Mouse (Mus musculus): Measurements from ENCODE around the gene Helq. TPM values are rescaled to one million over a fixed set of nuclear protein-coding genes. Genes with fewer than 3 reads are reported as not detected.

Gene Helq
- polyA plus RNA-seq, 1 experiment from 2014 or later = 21.6 TPM

DNA sequence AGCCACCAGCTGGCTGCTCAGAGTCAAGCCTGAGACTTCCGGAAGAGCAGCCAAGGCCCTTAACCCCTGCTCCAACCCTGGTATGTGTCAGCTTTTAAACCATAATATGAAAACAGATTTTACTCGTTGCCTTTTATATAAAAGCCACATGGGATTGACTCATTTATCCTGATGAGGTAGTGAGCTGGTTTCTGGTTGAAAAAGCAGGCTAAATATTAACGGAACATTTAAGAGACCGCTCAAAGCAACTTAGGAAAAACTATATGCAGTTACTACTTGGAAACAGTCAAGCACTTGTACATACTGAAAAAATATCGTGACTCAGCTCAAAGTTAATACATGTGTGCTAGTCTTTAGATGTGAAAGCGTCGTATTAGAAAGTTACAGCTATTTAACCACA, 6.1 kb downstream of the Helq start:
- DNase-seq (no peak), ATAC-seq (ENCODE audit: insufficient read depth) (no peak)
- H3K36me3 ChIP-seq (ENCODE audit: insufficient read depth) = peaks cover 75% of the 10 kb centered on the region
- H3K4me2 ChIP-seq = no peak overlapping the region
- H3K4me1 ChIP-seq (ENCODE audit: insufficient read depth) = peaks cover under 1% of the 10 kb centered on the region; the same call in 1 of the 2 replicates
- no peak for TF ChIP-seq CTCF (IDR thresholded peaks at IDR 0.05; ENCODE audit: low read depth)
- no peaks in the 10 kb centered on the region for H3K9me3 ChIP-seq (ENCODE audit: low read depth, low read length)
- WGBS = 86% methylated on average over 7 of the region's 7 CpGs
- H3K4me3 ChIP-seq (ENCODE audit: low read depth, low read length) = no peak overlapping the region
- H3K27me3 ChIP-seq (ENCODE audit: insufficient read depth, low read length) = no peaks in the 10 kb centered on the region
- no peak overlapping the region for H3K9ac ChIP-seq
- no peak overlapping the region for H3K27ac ChIP-seq (ENCODE audit: low read depth)

DNA sequence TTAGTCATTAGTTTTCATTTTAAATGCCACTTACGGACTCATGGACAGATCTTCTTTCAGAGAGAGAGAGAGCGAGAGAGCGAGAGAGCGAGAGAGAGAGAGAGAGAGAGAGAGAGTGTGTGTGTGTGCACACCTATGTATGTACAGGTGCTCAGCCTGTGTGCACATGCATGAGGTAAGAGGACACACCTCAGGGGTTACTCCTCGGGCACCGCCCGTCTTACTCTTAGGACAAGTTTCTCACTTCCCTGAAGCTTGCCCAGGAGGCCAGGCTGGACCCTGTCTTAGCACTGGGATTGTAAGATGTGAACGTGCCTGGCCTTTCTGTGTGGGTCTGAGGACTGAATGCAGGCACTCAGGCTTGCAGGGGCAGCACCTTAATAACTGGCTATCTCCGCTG, 10.9 kb downstream of the Helq start:
- no peak for TF ChIP-seq CTCF (IDR thresholded peaks at IDR 0.05; ENCODE audit: low read depth)
- Histone ChIP-seq H3K4me1 (ENCODE audit: insufficient read depth) (no peaks in the 10 kb centered on the region), H3K4me3 (ENCODE audit: low read depth, low read length) (no peak overlapping the region), H3K9me3 (ENCODE audit: low read depth, low read length) (no peaks in the 10 kb centered on the region), H3K27me3 (ENCODE audit: insufficient read depth, low read length) (no peaks in the 10 kb centered on the region), H3K36me3 (ENCODE audit: insufficient read depth) (peaks cover 68% of the 10 kb centered on the region), H3K27ac (ENCODE audit: low read depth) (no peak overlapping the region), H3K9ac (no peak overlapping the region), H3K4me2 (no peak overlapping the region)
- DNase-seq (no peak), ATAC-seq (ENCODE audit: insufficient read depth) (no peak)
- WGBS = 94% methylated on average over 9 of the region's 9 CpGs

DNA sequence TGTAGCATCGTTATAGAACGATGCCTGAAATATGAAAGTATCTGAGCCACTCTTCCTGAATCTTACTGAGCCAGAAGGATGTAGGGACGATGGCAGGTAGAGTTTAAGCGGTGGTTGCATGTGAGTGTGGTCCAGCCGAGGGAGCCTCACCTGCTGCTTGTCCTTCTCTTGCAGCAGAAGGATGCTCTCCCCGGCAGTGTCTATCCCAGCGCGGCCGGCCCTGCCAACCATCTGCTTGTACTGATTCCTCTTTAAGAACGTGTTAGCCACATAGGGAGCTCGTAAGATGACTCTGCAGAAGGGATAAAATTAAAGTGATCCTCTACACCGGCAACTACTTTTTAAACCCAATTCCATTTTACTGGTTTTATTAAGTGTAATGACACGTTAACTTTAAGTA, 19.4 kb downstream of the Helq start:
- Histone ChIP-seq H3K4me2 (no peak overlapping the region), H3K9ac (no peak overlapping the region), H3K27ac (ENCODE audit: low read depth) (no peak overlapping the region), H3K9me3 (ENCODE audit: low read depth, low read length) (no peaks in the 10 kb centered on the region), H3K4me1 (ENCODE audit: insufficient read depth) (no peaks in the 10 kb centered on the region), H3K27me3 (ENCODE audit: insufficient read depth, low read length) (no peaks in the 10 kb centered on the region), H3K4me3 (ENCODE audit: low read depth, low read length) (no peak overlapping the region), H3K36me3 (ENCODE audit: insufficient read depth) (peaks cover 63% of the 10 kb centered on the region)
- ATAC-seq (ENCODE audit: insufficient read depth) (no peak), DNase-seq (no peak)
- WGBS = 95% methylated on average over 13 of the region's 13 CpGs
- TF ChIP-seq CTCF (IDR thresholded peaks at IDR 0.05; ENCODE audit: low read depth) = no peak

DNA sequence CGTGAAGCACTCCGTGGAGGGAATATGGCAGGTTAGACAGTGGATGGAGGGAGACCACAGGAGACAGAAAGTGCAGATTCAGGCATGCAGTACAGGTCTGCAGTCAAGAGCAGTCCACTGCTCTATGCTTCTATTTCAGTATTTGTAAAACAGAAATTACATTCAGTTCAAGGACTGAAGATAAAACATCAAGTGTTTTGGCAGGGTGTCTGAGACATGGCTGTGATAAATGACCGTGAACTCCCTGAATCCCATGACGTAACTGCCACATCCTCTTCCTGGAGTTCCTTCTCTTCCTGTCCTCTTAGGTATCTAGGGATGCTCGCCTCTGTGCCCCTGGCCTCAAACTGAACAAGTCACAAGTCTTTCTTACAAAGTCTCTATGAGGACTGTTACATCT, 21.5 kb downstream of the Helq start:
- Histone ChIP-seq H3K9me3 (ENCODE audit: low read depth, low read length) (no peaks in the 10 kb centered on the region), H3K9ac (no peak overlapping the region), H3K4me3 (ENCODE audit: low read depth, low read length) (no peak overlapping the region), H3K36me3 (ENCODE audit: insufficient read depth) (peaks cover 65% of the 10 kb centered on the region), H3K4me2 (no peak overlapping the region), H3K27ac (ENCODE audit: low read depth) (no peak overlapping the region), H3K27me3 (ENCODE audit: insufficient read depth, low read length) (no peaks in the 10 kb centered on the region), H3K4me1 (ENCODE audit: insufficient read depth) (no peaks in the 10 kb centered on the region)
- no peak for TF ChIP-seq CTCF (IDR thresholded peaks at IDR 0.05; ENCODE audit: low read depth)
- DNase-seq = no peak
- no peak for ATAC-seq (ENCODE audit: insufficient read depth)
- 89% methylated on average over 5 of the region's 5 CpGs for WGBS

DNA sequence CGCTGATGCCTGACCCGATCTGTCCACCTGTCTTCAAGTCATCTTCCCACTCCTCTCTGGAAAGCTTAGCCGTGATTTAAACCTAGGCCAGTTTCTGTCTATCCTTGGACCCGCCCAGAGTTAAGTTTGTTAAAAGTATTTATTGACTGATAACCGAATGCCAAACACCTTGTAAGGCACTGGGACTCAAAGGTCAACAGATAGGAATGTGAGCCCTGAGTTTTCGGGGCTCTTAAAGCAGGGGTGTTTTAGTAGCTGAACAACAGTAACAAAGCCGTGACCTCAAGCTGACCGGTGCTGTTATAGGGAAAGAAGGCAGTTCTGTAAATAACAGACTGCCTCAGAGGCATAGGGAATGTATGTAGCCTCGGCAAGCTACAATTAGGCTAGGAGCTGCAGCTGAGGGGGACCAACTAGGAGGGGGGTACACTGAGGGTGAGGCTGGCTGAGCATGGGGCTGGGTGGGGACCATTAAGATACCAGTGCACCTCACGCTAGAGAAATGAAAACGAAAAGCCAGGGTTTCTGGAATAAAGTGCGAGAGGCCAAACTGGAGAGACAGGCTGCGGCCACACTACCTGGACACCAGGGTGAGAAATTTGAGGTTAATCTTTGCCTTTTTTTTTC, 22.5 kb downstream of the Helq start:
- no peak overlapping the region for H3K4me2 ChIP-seq
- 64% methylated on average over 13 of the region's 13 CpGs for WGBS
- H3K27me3 ChIP-seq (ENCODE audit: insufficient read depth, low read length) = no peaks in the 10 kb centered on the region
- H3K27ac ChIP-seq (ENCODE audit: low read depth) = no peak overlapping the region
- H3K4me3 ChIP-seq (ENCODE audit: low read depth, low read length) = no peak overlapping the region
- no peaks in the 10 kb centered on the region for H3K4me1 ChIP-seq (ENCODE audit: insufficient read depth)
- no peaks in the 10 kb centered on the region for H3K9me3 ChIP-seq (ENCODE audit: low read depth, low read length)
- TF ChIP-seq CTCF (IDR thresholded peaks at IDR 0.05; ENCODE audit: low read depth) = no peak
- peaks cover 66% of the 10 kb centered on the region for H3K36me3 ChIP-seq (ENCODE audit: insufficient read depth)
- H3K9ac ChIP-seq = no peak overlapping the region
- DNase-seq = no peak
- ATAC-seq (ENCODE audit: insufficient read depth) = no peak

DNA sequence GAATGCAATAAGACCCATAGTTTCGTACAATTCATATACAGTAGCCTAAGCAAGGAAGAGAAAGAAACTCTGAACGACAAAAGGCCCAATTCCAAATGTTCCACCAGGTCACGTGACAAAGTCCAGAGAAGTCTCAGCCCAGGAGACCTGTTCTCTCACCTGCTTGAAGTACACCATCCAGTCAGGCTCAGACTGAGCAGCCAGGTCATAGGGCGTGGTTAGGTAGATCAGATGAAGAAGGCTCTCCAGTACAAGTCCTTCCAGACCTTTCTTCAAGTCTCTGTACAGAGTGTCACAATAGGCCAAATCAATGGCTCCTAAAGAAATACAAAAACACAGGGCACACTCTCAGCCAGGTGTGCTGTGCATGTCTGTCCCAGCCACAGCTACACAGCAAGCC, 26.8 kb downstream of the Helq start:
- no peak for ATAC-seq (ENCODE audit: insufficient read depth)

DNA sequence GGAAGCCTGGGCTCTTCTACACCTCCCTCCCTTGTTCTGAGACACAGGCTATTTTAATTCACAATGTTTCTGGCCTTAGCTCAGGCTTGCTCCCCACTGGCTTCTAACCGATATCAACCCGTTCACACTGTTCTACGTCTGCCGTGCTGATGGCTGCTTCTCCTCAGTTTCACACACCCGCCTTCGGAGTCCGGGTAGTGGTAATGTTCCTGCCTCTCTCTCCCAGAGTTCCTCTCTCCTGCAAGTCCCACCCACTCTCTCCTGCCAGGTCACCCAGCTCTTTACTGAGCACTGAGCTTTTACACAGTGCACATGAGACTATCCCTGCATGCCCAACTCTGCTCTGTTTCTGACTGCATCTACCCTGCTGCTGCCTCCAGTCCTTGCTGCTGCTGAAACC, 32.4 kb downstream of the Helq start:
- H3K9me3 ChIP-seq (ENCODE audit: low read depth, low read length) = no peaks in the 10 kb centered on the region
- no peak overlapping the region for H3K27ac ChIP-seq (ENCODE audit: low read depth)
- DNase-seq = no peak
- no peak for TF ChIP-seq CTCF (IDR thresholded peaks at IDR 0.05; ENCODE audit: low read depth)
- H3K36me3 ChIP-seq (ENCODE audit: insufficient read depth) = peaks cover 74% of the 10 kb centered on the region
- WGBS = 92% methylated on average over 7 of the region's 7 CpGs
- H3K4me1 ChIP-seq (ENCODE audit: insufficient read depth) = no peaks in the 10 kb centered on the region
- no peaks in the 10 kb centered on the region for H3K27me3 ChIP-seq (ENCODE audit: insufficient read depth, low read length)
- H3K4me3 ChIP-seq (ENCODE audit: low read depth, low read length) = no peak overlapping the region
- no peak for ATAC-seq (ENCODE audit: insufficient read depth)
- no peak overlapping the region for H3K4me2 ChIP-seq
- H3K9ac ChIP-seq = no peak overlapping the region

More for the DNA sequence above, 26.8 kb downstream of the Helq start:
- Histone ChIP-seq H3K27ac (ENCODE audit: low read depth) (no peak overlapping the region), H3K36me3 (ENCODE audit: insufficient read depth) (peaks cover 74% of the 10 kb centered on the region), H3K27me3 (ENCODE audit: insufficient read depth, low read length) (no peaks in the 10 kb centered on the region), H3K4me2 (no peak overlapping the region), H3K4me1 (ENCODE audit: insufficient read depth) (no peaks in the 10 kb centered on the region), H3K9me3 (ENCODE audit: low read depth, low read length) (no peaks in the 10 kb centered on the region), H3K4me3 (ENCODE audit: low read depth, low read length) (no peak overlapping the region), H3K9ac (no peak overlapping the region)
- DNase-seq = no peak
- no peak for TF ChIP-seq CTCF (IDR thresholded peaks at IDR 0.05; ENCODE audit: low read depth)
- WGBS = 93% methylated on average over 4 of the region's 4 CpGs

DNA sequence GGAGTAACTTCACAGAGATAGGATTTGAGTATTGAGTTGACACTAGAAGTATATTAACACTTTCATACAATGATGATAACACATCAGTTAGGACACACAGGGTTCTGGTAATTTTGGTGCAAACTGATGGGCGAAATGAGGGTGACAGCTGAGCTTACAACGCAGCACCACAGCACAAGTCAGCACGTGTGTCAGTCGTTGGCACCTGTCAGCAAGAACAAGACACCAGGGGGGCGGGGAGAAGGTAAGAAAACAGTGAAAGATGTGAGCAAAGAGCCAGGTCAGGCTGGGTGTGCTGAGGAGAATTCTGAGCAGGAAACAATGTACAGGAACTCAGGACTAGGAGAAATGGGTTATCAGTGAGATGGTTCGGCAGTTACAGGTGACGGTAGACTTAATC, 36.7 kb downstream of the Helq start:
- Histone ChIP-seq H3K9ac (no peak overlapping the region), H3K4me2 (no peak overlapping the region), H3K9me3 (ENCODE audit: low read depth, low read length) (no peaks in the 10 kb centered on the region), H3K36me3 (ENCODE audit: insufficient read depth) (peaks cover 42% of the 10 kb centered on the region), H3K27ac (ENCODE audit: low read depth) (no peak overlapping the region), H3K4me1 (ENCODE audit: insufficient read depth) (no peaks in the 10 kb centered on the region), H3K4me3 (ENCODE audit: low read depth, low read length) (no peak overlapping the region), H3K27me3 (ENCODE audit: insufficient read depth, low read length) (no peaks in the 10 kb centered on the region)
- DNase-seq = no peak
- WGBS = 84% methylated on average over 7 of the region's 7 CpGs
- TF ChIP-seq CTCF (IDR thresholded peaks at IDR 0.05; ENCODE audit: low read depth) = no peak
- no peak for ATAC-seq (ENCODE audit: insufficient read depth)

Measured in lung, embryonic 14.5 days (tissue).